Mouse (Mus musculus) forebrain, embryonic 11.5 days (tissue): Measurements from ENCODE around the gene Mal. TPM values are rescaled to one million over a fixed set of nuclear protein-coding genes. Genes with fewer than 3 reads are reported as not detected.

ENCODE experiments used
- ATAC-seq: fragments of 200-750 bp; cut with Nextera tagmentation; replicated peaks from 2 replicates; pipeline ENCODE4 v1.8.0; 2017; ENCODE audit warnings: moderate TSS enrichment; ENCODE audit not compliant: low FRiP score
- DNase-seq: peaks from one replicate; pipeline ENCODE4 v3.0.0-alpha.2; 2017; ENCODE audit warnings: low spot score
- H3K27ac ChIP-seq: fragments of 300-500 bp; sonication (generic); 2 replicates; pipeline ENCODE4 v1.5.1; 2014; ENCODE audit warnings: low read depth, low read length
- H3K27me3 ChIP-seq: fragments of 300-500 bp; sonication (generic); 2 replicates; pipeline ENCODE4 v1.6.1; 2014; ENCODE audit warnings: mild to moderate bottlenecking, low read length, mixed read lengths; ENCODE audit not compliant: control insufficient read depth, insufficient read depth
- H3K36me3 ChIP-seq: fragments of 300-500 bp; sonication (generic); 2 replicates; pipeline ENCODE4 v1.6.1; 2014; ENCODE audit warnings: mild to moderate bottlenecking, low read length, moderate library complexity, mixed read lengths; ENCODE audit not compliant: control insufficient read depth, insufficient read depth
- H3K4me1 ChIP-seq: fragments of 300-500 bp; sonication (generic); replicated peaks from 2 replicates; pipeline ENCODE4 v1.6.1; 2014; ENCODE audit warnings: low read length, mixed read lengths; ENCODE audit not compliant: control insufficient read depth, insufficient read depth
- H3K4me2 ChIP-seq: fragments of 300-500 bp; sonication (generic); 2 replicates; pipeline ENCODE4 v1.6.1; 2014; ENCODE audit warnings: low read depth, mild to moderate bottlenecking, low read length, moderate library complexity, mixed read lengths; ENCODE audit not compliant: severe bottlenecking
- H3K4me3 ChIP-seq: fragments of 300-500 bp; sonication (generic); 2 replicates; pipeline ENCODE4 v1.5.1; 2014; ENCODE audit warnings: low read depth, low read length
- H3K9ac ChIP-seq: fragments of 300-500 bp; sonication (generic); 2 replicates; pipeline ENCODE4 v1.6.1; 2014; ENCODE audit warnings: low read length
- H3K9me3 ChIP-seq: fragments of 300-500 bp; sonication (generic); 2 replicates; pipeline ENCODE4 v1.6.1; 2016; ENCODE audit warnings: low read length, mixed read lengths; ENCODE audit not compliant: control insufficient read depth
- WGBS: fragments of 180-500 bp; shearing (Covaris S2); extraction: QIAGEN DNeasy Blood & Tissue Kit; methylation state at CpG from one replicate; pipeline ENCODE4 v1.1.7; 2014; 5-methylcytosine and 5-hydroxymethylcytosine counted together
- polyA plus RNA-seq: library from polyadenylated mRNA; unstranded; fragments of >200 nt; fragmentation: Nextera tagmentation; extraction: Ambion mirVana; gene quantifications from 2 replicates; pipeline ENCODE4 v1.2.1, GENCODE M21; 2014

Mal gene
- polyA plus RNA-seq = 0.24 and 2.0 TPM in 2 replicates

DNA sequence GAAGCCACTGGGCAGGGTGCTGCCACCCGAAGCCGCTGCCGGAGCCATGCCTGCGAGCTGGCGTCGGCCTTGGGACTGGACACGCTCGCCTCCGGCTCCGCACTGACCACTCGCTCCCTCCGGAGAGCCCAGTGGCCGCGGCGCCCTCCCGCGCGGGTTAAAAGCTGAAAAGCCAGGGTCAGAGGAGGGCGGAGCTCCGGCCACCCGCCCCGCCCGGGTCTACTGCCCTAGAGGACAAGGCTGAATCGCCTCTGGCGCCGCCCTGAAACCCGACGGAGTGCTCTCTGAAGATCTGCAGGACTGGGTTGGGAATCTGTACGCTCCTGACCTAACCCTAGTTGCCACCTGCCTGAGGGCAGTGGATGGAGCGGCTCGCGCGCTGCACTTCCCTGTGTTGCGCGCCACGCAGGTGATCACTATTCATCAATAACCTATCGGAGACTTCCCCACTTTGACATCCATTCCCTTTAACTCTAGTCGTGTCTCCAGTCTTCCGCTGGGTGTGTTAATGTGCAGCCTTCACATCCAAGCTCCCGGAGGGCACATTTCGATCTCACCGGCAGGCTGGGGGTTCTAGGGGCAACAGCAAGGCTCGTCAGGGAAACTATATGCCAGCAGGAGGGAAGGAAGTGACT lies at the start of gene Mal:
Gene Mal (minus strand): TSS at position 610 of the 635 bp plus-strand sequence.
- Histone ChIP-seq H3K9me3 (no peaks in the 10 kb centered on the region), H3K4me1 (peaks cover 6% of the 10 kb centered on the region), H3K4me2 (peak within 1 kb of the TSS; percentile 73), H3K27me3 (peaks cover 30% of the 10 kb centered on the region), H3K9ac (peak within 1 kb of the TSS; percentile 32), H3K36me3 (no peaks in the 10 kb centered on the region), H3K4me3 (peak within 1 kb of the TSS; percentile 36), H3K27ac (no peak within 1 kb of the TSS)
- 1% methylated on average over 43 of the region's 43 CpGs for WGBS
- DNase-seq (peak; percentile 57), ATAC-seq (no peak)

DNA sequence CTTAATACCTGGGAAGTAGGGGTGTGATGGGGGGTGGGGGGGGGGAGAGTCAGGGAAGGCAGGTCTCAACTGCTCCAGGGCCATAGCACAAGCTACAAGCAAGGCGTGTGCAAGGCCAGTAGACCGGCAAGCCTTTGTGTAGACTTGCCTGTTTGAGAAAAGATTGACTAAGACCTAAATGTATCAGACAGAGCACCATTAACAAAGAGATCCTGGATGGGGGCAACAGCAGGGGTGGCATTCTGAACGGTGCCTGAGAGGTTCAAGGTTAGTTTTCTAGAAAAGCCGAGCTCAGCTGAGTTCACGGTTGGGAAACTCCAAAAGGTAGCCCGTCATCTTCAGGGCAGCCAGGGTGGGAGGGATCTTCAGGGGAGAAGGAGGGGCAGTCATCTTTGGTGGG lies 48.8 kb upstream of the Mal start:
- no peak for ATAC-seq

DNA sequence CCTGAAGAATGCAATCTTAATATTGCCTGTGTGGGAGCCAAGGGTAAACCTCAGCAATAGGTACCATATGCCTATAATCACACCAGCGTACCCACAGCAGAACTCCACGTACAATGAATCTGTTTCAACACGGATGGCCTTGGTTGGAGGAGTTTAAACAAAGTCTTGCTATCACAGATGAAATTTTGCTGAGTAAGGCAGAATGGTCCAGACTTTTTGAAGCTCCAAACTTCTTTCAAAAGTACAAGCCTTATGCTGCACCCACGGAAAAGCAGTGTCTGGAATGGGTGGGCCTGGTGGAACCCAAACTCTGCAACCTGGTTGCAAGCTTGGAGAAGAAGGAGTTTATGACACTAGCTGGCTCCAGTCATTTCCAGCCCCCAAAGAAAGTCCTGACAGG lies 32.7 kb upstream of the Mal start:
- Histone ChIP-seq H3K27ac (no peak overlapping the region), H3K4me2 (no peak overlapping the region), H3K27me3 (no peaks in the 10 kb centered on the region), H3K36me3 (no peaks in the 10 kb centered on the region), H3K4me1 (no peaks in the 10 kb centered on the region), H3K4me3 (no peak overlapping the region), H3K9ac (no peak overlapping the region), H3K9me3 (no peaks in the 10 kb centered on the region)
- 90% methylated on average over 4 of the region's 4 CpGs for WGBS
- no peak for ATAC-seq
- no peak for DNase-seq

More for the DNA sequence above, 48.8 kb upstream of the Mal start:
- 73% methylated on average over 6 of the region's 6 CpGs for WGBS
- Histone ChIP-seq H3K9ac (no peak overlapping the region), H3K4me2 (no peak overlapping the region), H3K36me3 (no peaks in the 10 kb centered on the region), H3K9me3 (no peaks in the 10 kb centered on the region), H3K27me3 (no peaks in the 10 kb centered on the region), H3K4me3 (no peak overlapping the region), H3K4me1 (no peaks in the 10 kb centered on the region), H3K27ac (no peak overlapping the region)
- DNase-seq = no peak

DNA sequence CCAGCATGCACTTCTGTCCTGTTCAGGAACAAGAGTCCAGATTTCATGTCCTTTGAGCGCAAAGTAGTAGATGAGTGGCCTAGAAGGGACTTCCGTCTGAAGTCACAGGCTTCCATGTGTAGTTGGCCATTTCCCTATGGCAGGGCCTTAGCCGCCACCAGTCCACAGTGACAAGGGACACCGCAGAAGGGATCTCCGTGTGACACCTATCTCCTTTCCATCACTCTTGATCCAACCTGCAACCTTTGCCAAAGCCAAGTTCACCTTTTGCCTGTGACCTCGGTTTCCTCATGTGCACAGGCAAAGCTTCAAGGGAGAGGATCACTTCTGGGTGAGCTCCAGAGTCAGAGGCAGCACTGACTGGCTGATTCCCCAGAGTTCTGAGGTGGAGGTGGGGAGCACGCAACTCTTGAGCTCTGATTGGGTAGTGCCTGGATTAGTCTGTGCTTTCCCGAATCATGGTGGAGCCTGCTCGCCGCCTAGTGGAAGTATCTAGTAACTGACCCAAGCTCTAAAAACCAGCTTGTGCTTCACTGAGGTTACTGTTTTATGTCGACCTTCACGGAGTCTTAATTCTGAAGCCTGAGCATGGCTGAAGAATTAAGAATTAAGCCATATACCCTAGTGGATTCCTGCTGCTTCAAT lies 27.3 kb upstream of the Mal start:
- WGBS = 40% methylated on average over 12 of the region's 12 CpGs
- DNase-seq (peak; percentile 84), ATAC-seq (peak; percentile 71)
- Histone ChIP-seq H3K4me2 (no peak overlapping the region), H3K27me3 (no peaks in the 10 kb centered on the region), H3K9me3 (no peaks in the 10 kb centered on the region), H3K36me3 (no peaks in the 10 kb centered on the region), H3K27ac (no peak overlapping the region), H3K9ac (no peak overlapping the region), H3K4me3 (no peak overlapping the region), H3K4me1 (no peaks in the 10 kb centered on the region)

DNA sequence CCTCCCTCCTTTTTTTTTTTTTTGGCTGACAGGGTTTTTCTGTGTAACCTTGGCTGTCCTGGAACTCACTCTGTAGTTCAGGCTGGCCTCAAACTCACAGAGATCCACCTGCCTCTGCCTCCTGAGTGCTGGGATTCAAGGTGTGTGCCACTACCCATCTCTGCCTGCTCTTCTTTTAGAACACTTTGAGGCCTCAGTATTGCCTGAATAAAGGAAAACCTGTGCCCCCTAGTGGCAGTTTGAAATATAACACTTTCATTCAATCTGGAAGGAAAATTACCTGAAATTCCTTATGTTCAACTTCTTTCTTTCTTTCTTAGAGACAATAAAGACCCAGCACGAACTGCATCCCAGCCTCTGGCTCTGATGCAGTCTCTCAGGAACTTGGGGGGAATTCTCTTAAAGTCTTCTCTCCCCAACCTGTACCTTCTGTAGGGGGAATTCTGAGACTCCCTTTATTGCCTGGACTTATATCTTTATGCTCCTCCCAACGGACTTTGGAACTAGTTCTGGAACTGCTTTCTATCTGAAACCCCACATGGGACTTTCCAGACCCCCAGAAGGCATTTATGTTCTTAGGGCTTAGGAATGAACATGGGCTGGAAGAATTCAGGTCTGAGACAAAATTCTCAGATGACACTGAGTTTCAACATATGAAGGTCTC lies 11.5 kb upstream of the Mal start:
- Histone ChIP-seq H3K4me1 (no peaks in the 10 kb centered on the region), H3K27ac (no peak overlapping the region), H3K4me2 (no peak overlapping the region), H3K27me3 (no peaks in the 10 kb centered on the region), H3K9ac (no peak overlapping the region), H3K4me3 (no peak overlapping the region), H3K36me3 (no peaks in the 10 kb centered on the region), H3K9me3 (no peaks in the 10 kb centered on the region)
- no peak for ATAC-seq
- no peak for DNase-seq
- 26% methylated on average over 2 of the region's 2 CpGs for WGBS

DNA sequence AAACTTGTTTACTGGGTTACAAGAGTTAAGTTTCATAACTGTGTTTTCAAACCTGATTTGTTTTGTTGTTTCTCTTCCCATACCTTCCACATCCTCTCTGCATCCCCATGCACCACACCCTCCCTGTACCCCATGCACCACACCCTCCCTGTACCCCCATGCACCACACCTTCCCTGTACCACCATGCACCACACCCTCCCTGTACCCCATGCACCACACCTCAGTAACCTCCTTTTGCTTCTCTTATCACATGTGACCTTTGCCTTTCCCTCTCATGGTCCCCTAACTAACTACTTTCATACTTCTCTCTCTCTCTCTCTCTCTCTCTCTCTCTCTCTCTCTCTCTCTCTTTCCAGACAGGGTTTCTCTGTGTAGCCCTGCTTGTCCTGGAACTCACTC lies 10.5 kb upstream of the Mal start:
- H3K9ac ChIP-seq = no peak overlapping the region
- no peaks in the 10 kb centered on the region for H3K9me3 ChIP-seq
- no peaks in the 10 kb centered on the region for H3K36me3 ChIP-seq
- H3K27ac ChIP-seq = no peak overlapping the region
- no peak overlapping the region for H3K4me3 ChIP-seq
- no peaks in the 10 kb centered on the region for H3K27me3 ChIP-seq
- no peak for ATAC-seq
- no peaks in the 10 kb centered on the region for H3K4me1 ChIP-seq
- no peak overlapping the region for H3K4me2 ChIP-seq
- no peak for DNase-seq

DNA sequence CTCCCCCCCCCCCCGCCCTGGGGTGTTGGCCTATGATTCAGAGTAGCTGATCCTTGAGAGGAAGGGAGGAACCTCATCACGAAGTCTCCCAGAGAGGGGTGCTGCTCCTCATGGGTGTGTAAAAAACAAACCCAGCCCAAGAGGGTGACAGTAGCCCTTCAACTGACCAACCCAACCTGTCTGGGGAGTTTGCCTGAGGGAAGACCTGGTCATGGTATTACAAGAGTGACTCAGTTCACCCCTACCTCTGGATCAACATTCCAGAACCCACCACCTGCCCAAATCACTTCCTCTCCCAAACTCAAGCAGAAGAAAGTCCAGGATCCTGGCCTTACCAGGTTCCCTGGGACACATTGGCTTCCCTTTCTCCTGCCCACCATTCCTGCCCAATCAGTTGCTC lies 6.2 kb upstream of the Mal start:
- no peak for ATAC-seq
- WGBS = 67% methylated on average over 2 of the region's 2 CpGs

DNA sequence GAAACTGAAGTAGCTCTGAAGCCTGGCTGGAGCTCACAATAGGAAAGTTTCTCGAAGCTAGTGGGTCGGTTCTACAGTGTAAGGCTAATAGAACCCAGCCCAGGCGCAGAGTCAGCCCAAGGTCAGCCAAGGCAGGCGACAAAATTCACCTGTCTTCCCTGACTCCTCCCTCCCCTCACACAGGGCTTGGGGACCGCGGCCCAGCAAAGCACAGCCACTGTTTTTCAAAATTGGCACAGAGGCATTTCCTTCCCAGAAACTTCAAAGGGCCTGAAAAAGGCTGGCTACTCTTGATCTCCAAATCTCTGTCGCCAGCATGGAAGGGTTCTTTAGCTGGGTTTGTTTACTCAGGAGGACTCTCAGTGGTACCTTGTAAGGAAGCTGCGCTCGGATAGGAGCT lies 1.1 kb downstream of the Mal start:
- Histone ChIP-seq H3K27ac (no peak overlapping the region), H3K4me2 (no peak overlapping the region), H3K36me3 (no peaks in the 10 kb centered on the region), H3K4me1 (peaks cover 6% of the 10 kb centered on the region), H3K9ac (no peak overlapping the region), H3K27me3 (peaks cover 30% of the 10 kb centered on the region), H3K4me3 (no peak overlapping the region), H3K9me3 (no peaks in the 10 kb centered on the region)
- ATAC-seq (no peak), DNase-seq (no peak)
- 5% methylated on average over 9 of the region's 9 CpGs for WGBS

More for the DNA sequence above, 6.2 kb upstream of the Mal start:
- no peak for DNase-seq
- H3K4me1 ChIP-seq = no peaks in the 10 kb centered on the region
- no peak overlapping the region for H3K9ac ChIP-seq
- H3K9me3 ChIP-seq = no peaks in the 10 kb centered on the region
- no peaks in the 10 kb centered on the region; the same call in 1 of the 2 replicates for H3K27me3 ChIP-seq
- H3K4me3 ChIP-seq = no peak overlapping the region
- H3K4me2 ChIP-seq = no peak overlapping the region
- H3K27ac ChIP-seq = no peak overlapping the region
- H3K36me3 ChIP-seq = no peaks in the 10 kb centered on the region
